Mouse (Mus musculus) CH12.LX (cell line): ENCODE data around the gene Otos. TPM values are rescaled to one million over a fixed set of nuclear protein-coding genes. Genes with fewer than 3 reads are reported as not detected.

ENCODE experiments used
- DNase-seq: peaks from one replicate; pipeline ENCODE4 v3.0.0-alpha.2; 2013; ENCODE audit errors: extremely low read depth
- H3K27ac ChIP-seq: 2 replicates; pipeline ENCODE4 v1.5.1; 2012; ENCODE audit warnings: low read depth, mild to moderate bottlenecking, control low read depth, moderate library complexity; ENCODE audit not compliant: insufficient read depth
- H3K27me3 ChIP-seq: replicated peaks from 2 replicates; pipeline ENCODE3; 2012; ENCODE audit warnings: inconsistent platforms
- H3K36me3 ChIP-seq, 2 experiments: replicated peaks in 1 of 2; 2 replicates each; pipeline versions ENCODE3 to v1.6.1; 2012; ENCODE audit warnings: inconsistent platforms in 1 of 2, low read length in 1 of 2, mild to moderate bottlenecking in 1 of 2, mixed read lengths in 1 of 2, moderate library complexity in 1 of 2; ENCODE audit not compliant: control insufficient read depth in 1 of 2, insufficient read depth in 1 of 2
- H3K4me1 ChIP-seq, 2 experiments: 2 replicates each; pipeline ENCODE4 v1.6.1; 2012; ENCODE audit warnings: inconsistent platforms in 1 of 2, moderate library complexity in 1 of 2; ENCODE audit not compliant: insufficient read depth in 2 of 2, control insufficient read depth in 1 of 2
- H3K4me2 ChIP-seq: 2 replicates; pipeline ENCODE4 v1.6.1; 2012; ENCODE audit warnings: low read depth, mild to moderate bottlenecking, control low read depth; ENCODE audit not compliant: poor library complexity, insufficient read depth, severe bottlenecking
- H3K4me3 ChIP-seq, 3 experiments: fragments of 150-350 bp in 1 of 3; sonication (generic) in 1 of 3; replicated peaks in 1 of 3; 2 replicates each; pipeline versions ENCODE3 to v1.5.1; 2011 to 2012; ENCODE audit warnings: low read depth in 2 of 3, low read length in 2 of 3, mild to moderate bottlenecking in 2 of 3, moderate library complexity in 2 of 3, control low read depth in 1 of 3, improper control_type of control experiment in 1 of 3, inconsistent platforms in 1 of 3, mixed read lengths in 1 of 3; ENCODE audit not compliant: poor library complexity in 1 of 3
- H3K79me2 ChIP-seq: replicated peaks from 2 replicates; pipeline ENCODE4 v1.6.1; 2012; ENCODE audit warnings: mild to moderate bottlenecking, moderate library complexity; ENCODE audit not compliant: control insufficient read depth, poor library complexity, insufficient read depth, severe bottlenecking; ENCODE audit errors: extremely low read depth
- H3K9ac ChIP-seq: 2 replicates; pipeline ENCODE4 v1.6.1; 2012; ENCODE audit warnings: low read depth, mild to moderate bottlenecking, control low read depth, moderate library complexity; ENCODE audit not compliant: insufficient read depth
- H3K9me3 ChIP-seq: replicated peaks from 2 replicates; pipeline ENCODE3; 2012; ENCODE audit warnings: low read length, inconsistent platforms, mixed read lengths
- BHLHE40 ChIP-seq: IDR thresholded peaks from 2 replicates; pipeline ENCODE4 v1.6.1; 2011; ENCODE audit warnings: mild to moderate bottlenecking, low read depth, low read length, improper control_type of control experiment
- CHD2 ChIP-seq: IDR thresholded peaks from 2 replicates; pipeline ENCODE4 v1.6.1; 2011; ENCODE audit warnings: low read length, improper control_type of control experiment
- CTCF ChIP-seq, 2 experiments: IDR thresholded peaks in 1 of 2; conservative IDR thresholded peaks in 1 of 2; 2 replicates each; pipeline ENCODE4 v1.5.1; 2011 to 2012; ENCODE audit warnings: low read depth in 2 of 2, low read length in 2 of 2, improper control_type of control experiment in 1 of 2, inconsistent platforms in 1 of 2, mild to moderate bottlenecking in 1 of 2, moderate library complexity in 1 of 2
- E2F4 ChIP-seq: IDR thresholded peaks from 2 replicates; pipeline ENCODE4 v1.6.1; 2011; ENCODE audit warnings: low read depth, low read length, improper control_type of control experiment; ENCODE audit not compliant: insufficient replicate concordance
- GABPA ChIP-seq: IDR thresholded peaks from 2 replicates; pipeline ENCODE4 v1.6.1; 2012; ENCODE audit warnings: low read depth, low read length, improper control_type of control experiment, inconsistent platforms; ENCODE audit not compliant: insufficient replicate concordance
- HCFC1 ChIP-seq: IDR thresholded peaks from 2 replicates; pipeline ENCODE4 v1.6.1; 2012; ENCODE audit warnings: low read depth, mild to moderate bottlenecking, inconsistent platforms, low read length, improper control_type of control experiment
- IRF4 ChIP-seq: IDR thresholded peaks from 2 replicates; pipeline ENCODE4 v1.6.1; 2014; ENCODE audit warnings: low read depth, mild to moderate bottlenecking, inconsistent platforms, low read length, improper control_type of control experiment
- JUND ChIP-seq: conservative IDR thresholded peaks from 2 replicates; pipeline ENCODE4 v1.6.1; 2011; ENCODE audit warnings: low read depth, low read length, improper control_type of control experiment
- KAT2A ChIP-seq: IDR thresholded peaks from 2 replicates; pipeline ENCODE4 v1.6.1; 2012; ENCODE audit warnings: low read length, improper control_type of control experiment, inconsistent platforms; ENCODE audit not compliant: insufficient replicate concordance
- MAFK ChIP-seq: IDR thresholded peaks from 2 replicates; pipeline ENCODE4 v1.6.1; 2011; ENCODE audit warnings: low read length, improper control_type of control experiment; ENCODE audit not compliant: insufficient replicate concordance
- MEF2A ChIP-seq: IDR thresholded peaks from 2 replicates; pipeline ENCODE4 v1.6.1; 2014; ENCODE audit warnings: low read depth, mild to moderate bottlenecking, inconsistent platforms, low read length, improper control_type of control experiment, borderline replicate concordance
- MXI1 ChIP-seq: IDR thresholded peaks from 2 replicates; pipeline ENCODE4 v1.6.1; 2011; ENCODE audit warnings: mild to moderate bottlenecking, low read depth, low read length, improper control_type of control experiment
- NRF1 ChIP-seq: IDR thresholded peaks from 2 replicates; pipeline ENCODE4 v1.6.1; 2014; ENCODE audit warnings: low read depth, mild to moderate bottlenecking, inconsistent platforms, low read length, improper control_type of control experiment, moderate library complexity
- PAX5 ChIP-seq: IDR thresholded peaks from 2 replicates; pipeline ENCODE4 v1.6.1; 2012; ENCODE audit warnings: low read length, inconsistent platforms, mixed read lengths
- POLR2A ChIP-seq: IDR thresholded peaks from 2 replicates; pipeline ENCODE4 v1.6.1; 2011; ENCODE audit warnings: low read depth, mild to moderate bottlenecking, improper control_type of control experiment, low read length
- POLR2AphosphoS2 ChIP-seq: IDR thresholded peaks from 2 replicates; pipeline ENCODE4 v1.6.1; 2011; ENCODE audit warnings: low read depth, low read length, improper control_type of control experiment
- RAD21 ChIP-seq: IDR thresholded peaks from 2 replicates; pipeline ENCODE4 v1.6.1; 2011; ENCODE audit warnings: low read depth, mild to moderate bottlenecking, low read length, improper control_type of control experiment, moderate library complexity
- RCOR1 ChIP-seq: conservative IDR thresholded peaks from 2 replicates; pipeline ENCODE4 v1.6.1; 2012; ENCODE audit warnings: low read depth, mild to moderate bottlenecking, inconsistent platforms, low read length, improper control_type of control experiment
- SIN3A ChIP-seq: IDR thresholded peaks from 2 replicates; pipeline ENCODE4 v1.6.1; 2012; ENCODE audit warnings: low read length, improper control_type of control experiment, inconsistent platforms
- SMC3 ChIP-seq: IDR thresholded peaks from 2 replicates; pipeline ENCODE4 v1.6.1; 2011; ENCODE audit warnings: low read depth, low read length, improper control_type of control experiment
- TBP ChIP-seq: conservative IDR thresholded peaks from 2 replicates; pipeline ENCODE4 v1.6.1; 2011; ENCODE audit warnings: low read depth, low read length, improper control_type of control experiment
- TCF12 ChIP-seq: IDR thresholded peaks from 2 replicates; pipeline ENCODE4 v1.6.1; 2014; ENCODE audit warnings: low read depth, mild to moderate bottlenecking, inconsistent platforms, low read length, improper control_type of control experiment
- UBTF ChIP-seq: IDR thresholded peaks from 2 replicates; pipeline ENCODE4 v1.6.1; 2012; ENCODE audit warnings: low read depth, mild to moderate bottlenecking, inconsistent platforms, low read length, improper control_type of control experiment, moderate library complexity
- USF1 ChIP-seq: IDR thresholded peaks from 2 replicates; pipeline ENCODE4 v1.6.1; 2014; ENCODE audit warnings: low read depth, mild to moderate bottlenecking, inconsistent platforms, low read length, improper control_type of control experiment
- ZC3H11A ChIP-seq: IDR thresholded peaks from 2 replicates; pipeline ENCODE4 v1.6.1; 2012; ENCODE audit warnings: low read depth, mild to moderate bottlenecking, inconsistent platforms, low read length, improper control_type of control experiment
- ZMIZ1 ChIP-seq: IDR thresholded peaks from 2 replicates; pipeline ENCODE4 v1.6.1; 2012; ENCODE audit warnings: low read depth, mild to moderate bottlenecking, inconsistent platforms, low read length, improper control_type of control experiment
- dilution Hi-C: fragments of 300-500 bp; cut with MboI; formaldehyde crosslinking; loops from 2 replicates; pipeline ENCODE4 v1.14.3; 2020; ENCODE audit warnings: low sequenced_read_pairs; ENCODE audit not compliant: extremely low pct_unique_long_range_greater_than_20kb, extremely low pct_ligation_motif_present
- in situ Hi-C: fragments of 300-500 bp; cut with MboI; formaldehyde crosslinking; loops from 3 replicates; pipeline ENCODE4 v1.14.3; 2019; ENCODE audit warnings: low sequenced_read_pairs, low pct_ligation_motif_present, low pct_unique_long_range_greater_than_20kb, mixed read lengths
- polyA plus RNA-seq: library from polyadenylated mRNA; unstranded; fragments of >175 nt; gene quantifications from 2 replicates; pipeline ENCODE4 v1.2.1, GENCODE M21; 2012; ENCODE audit warnings: low read depth; ENCODE audit not compliant: insufficient read length
- total RNA-seq, 2 experiments: library from RNA; depleted of rRNA; stranded (reverse); fragments of 300-350 nt in 1 of 2; fragments of >200 nt in 1 of 2; gene quantifications; 2 replicates each; pipeline ENCODE4 v1.2.3; 2012 to 2014

Gene Otos
- total and polyA plus RNA-seq, 3 experiments: 0.24 TPM; not detected in 2

GRCm38 (mm10) chr1:92617488-92617887 is 31.2 kb downstream of the Otos start, which contains the start of gene Olfr12:
Olfr12 (plus strand) TSS chr1:92617788.
- Histone ChIP-seq H3K27me3 (peaks cover 58% of the 10 kb centered on the region), H3K4me2 (no peak within 1 kb of the TSS), H3K79me2 (no peaks in the 10 kb centered on the region), H3K4me1 (0 out of 4 replicates have a peak, but pooled peaks cover 0 to 2% of the 10 kb centered on the region in 2 experiments), H3K9me3 (no peaks in the 10 kb centered on the region), H3K9ac (no peak within 1 kb of the TSS), H3K27ac (no peak within 1 kb of the TSS), H3K36me3 (no peaks in the 10 kb centered on the region), H3K4me3 (no peak within 1 kb of the TSS)
- dilution Hi-C loops (no loop called here), in situ Hi-C loops (no loop called here)
- DNase-seq: no peak
- no peak for TF ChIP-seq RCOR1
- TF ChIP-seq SMC3: no peak
- TF ChIP-seq MEF2A: no peak
- no peak for TF ChIP-seq TBP
- TF ChIP-seq E2F4: no peak
- no peak for TF ChIP-seq NRF1
- TF ChIP-seq CTCF (conservative IDR thresholded peaks at IDR 0.05 in 1 of 2, IDR thresholded peaks at IDR 0.05 in 1 of 2; ENCODE audit: low read depth in 2 of 2, low read length in 2 of 2): no peak
- no peak for TF ChIP-seq GABPA
- no peak for TF ChIP-seq POLR2AphosphoS2
- no peak for TF ChIP-seq CHD2
- no peak for TF ChIP-seq MXI1
- no peak for TF ChIP-seq USF1
- no peak for TF ChIP-seq ZMIZ1
- TF ChIP-seq UBTF: no peak
- no peak for TF ChIP-seq IRF4
- TF ChIP-seq HCFC1: no peak
- TF ChIP-seq RAD21: no peak
- TF ChIP-seq JUND: no peak

GRCm38 (mm10) chr1:92616046-92616445 is 32.6 kb downstream of the Otos start:
- Histone ChIP-seq H3K9me3 (no peaks in the 10 kb centered on the region), H3K27me3 (peaks cover 63% of the 10 kb centered on the region), H3K36me3 (no peaks in the 10 kb centered on the region), H3K4me1 (no peaks in the 10 kb centered on the region), H3K9ac (no peak overlapping the region), H3K79me2 (no peaks in the 10 kb centered on the region), H3K27ac (no peak overlapping the region), H3K4me3 (no peak overlapping the region), H3K4me2 (no peak overlapping the region)
- no peak for TF ChIP-seq TCF12
- no peak for TF ChIP-seq NRF1
- no peak for TF ChIP-seq POLR2A
- no peak for TF ChIP-seq IRF4
- TF ChIP-seq ZMIZ1: no peak
- TF ChIP-seq CTCF (conservative IDR thresholded peaks at IDR 0.05 in 1 of 2, IDR thresholded peaks at IDR 0.05 in 1 of 2; ENCODE audit: low read depth in 2 of 2, low read length in 2 of 2): no peak
- TF ChIP-seq JUND: no peak
- no peak for TF ChIP-seq KAT2A
- TF ChIP-seq GABPA: no peak
- TF ChIP-seq TBP: no peak
- TF ChIP-seq CHD2: no peak
- no peak for TF ChIP-seq MAFK
- no peak for TF ChIP-seq SIN3A
- no peak for TF ChIP-seq BHLHE40
- TF ChIP-seq PAX5: no peak
- TF ChIP-seq ZC3H11A: no peak
- in situ Hi-C loops: no loop called here
- DNase-seq: no peak
- dilution Hi-C loops: no loop called here
